Mouse (Mus musculus) thymus, adult 2 months (tissue): ENCODE measurements around the gene Tspyl3.

Experiments
- CTCF ChIP-seq: fragments of 200-500 bp; IDR thresholded peaks from 2 replicates; pipeline ENCODE4 v1.5.1; 2012; ENCODE audit warnings: mild to moderate bottlenecking, control low read depth, low read length, moderate library complexity, borderline replicate concordance; ENCODE audit not compliant: control insufficient read depth, poor library complexity, insufficient read depth; ENCODE audit errors: extremely low read depth
- POLR2A ChIP-seq: fragments of 200-500 bp; IDR thresholded peaks from 2 replicates; pipeline ENCODE4 v1.6.1; 2012; ENCODE audit warnings: mild to moderate bottlenecking, low read length, control low read depth, moderate library complexity; ENCODE audit not compliant: control insufficient read depth, poor library complexity, insufficient read depth; ENCODE audit errors: extremely low read depth

GRCm38 (mm10) chr2:153209286-153209685, 16.0 kb downstream of the Tspyl3 start:
- TF ChIP-seq CTCF = no peak
- no peak for TF ChIP-seq POLR2A
